Mouse (Mus musculus) brain, embryonic 18.5 days (tissue): Measurements from ENCODE around the gene Sp6.
A peak's percentile ranks its signal among the peaks of the same experiment; 100 is the strongest.

Experiments
- DNase-seq: peaks from one replicate; pipeline ENCODE4 v3.0.0-alpha.2; 2012; ENCODE audit warnings: low read depth, low spot score

Gene Sp6

GRCm38 (mm10) chr11:97021873-97022484 lies 8.8 kb downstream of the Sp6 start:
- no peak for DNase-seq

GRCm38 (mm10) chr11:97024977-97025376 lies 11.8 kb downstream of the Sp6 start:
- DNase-seq = no peak

DNA sequence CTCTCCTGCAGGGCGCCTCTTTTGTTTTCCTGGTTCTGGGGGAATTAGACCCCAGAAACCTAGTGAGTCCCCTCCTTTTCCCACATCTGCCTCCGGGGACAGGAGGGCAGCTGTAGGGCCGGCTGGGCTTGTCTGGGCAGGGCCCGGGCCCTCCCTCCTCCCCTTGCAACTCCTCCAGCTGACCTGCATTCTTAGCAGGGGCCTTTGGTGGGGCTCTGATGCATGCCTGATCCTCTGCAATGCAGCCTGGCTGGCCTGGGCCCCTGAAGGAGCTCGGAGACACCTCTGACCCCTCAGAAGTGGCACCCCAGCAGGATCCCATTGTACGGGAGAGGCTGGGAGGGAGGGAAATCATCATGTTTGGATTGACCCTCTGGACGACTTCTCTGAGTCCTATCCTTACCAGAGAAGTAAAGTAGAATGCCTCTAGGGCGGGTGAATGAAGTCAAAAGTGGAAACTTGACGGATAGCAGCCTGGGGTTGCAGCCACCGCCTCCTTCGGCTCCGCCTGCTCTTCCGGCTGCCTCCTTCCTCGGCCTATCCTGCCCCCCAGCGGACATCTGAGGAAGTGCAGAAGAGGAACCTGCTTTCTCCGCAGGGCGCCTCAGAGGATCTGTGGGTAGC lies 12.6 kb downstream of the Sp6 start:
- DNase-seq = no peak

GRCm38 (mm10) chr11:97029686-97030417 lies 16.7 kb downstream of the Sp6 start, which contains the start of gene Scrn2:
Gene Scrn2 (plus strand): TSS chr11:97029938.
- DNase-seq = no peak

- DNase-seq = no peak
These were observed 17.2 kb downstream of the Sp6 start for GRCm38 (mm10) chr11:97030426-97030825.

DNA sequence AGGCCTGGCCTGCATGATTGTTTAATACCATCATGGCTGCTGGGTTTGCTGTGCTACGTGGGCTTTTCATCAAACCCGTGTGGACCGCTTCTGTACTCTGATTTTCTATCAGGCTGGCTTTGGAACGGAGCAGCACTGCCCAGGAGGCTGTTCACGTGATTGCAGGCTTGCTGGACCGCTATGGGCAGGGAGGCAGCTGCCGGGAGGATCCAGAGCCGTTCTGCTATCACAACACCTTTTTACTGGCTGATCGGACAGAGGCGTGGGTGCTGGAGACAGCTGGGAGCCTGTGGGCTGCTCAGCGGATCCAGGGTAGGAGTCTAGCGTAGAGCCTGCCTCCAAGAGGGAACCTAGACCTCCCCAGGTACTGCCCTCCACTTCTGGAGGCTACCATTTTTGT lies 18.8 kb downstream of the Sp6 start:
- DNase-seq = no peak

DNA sequence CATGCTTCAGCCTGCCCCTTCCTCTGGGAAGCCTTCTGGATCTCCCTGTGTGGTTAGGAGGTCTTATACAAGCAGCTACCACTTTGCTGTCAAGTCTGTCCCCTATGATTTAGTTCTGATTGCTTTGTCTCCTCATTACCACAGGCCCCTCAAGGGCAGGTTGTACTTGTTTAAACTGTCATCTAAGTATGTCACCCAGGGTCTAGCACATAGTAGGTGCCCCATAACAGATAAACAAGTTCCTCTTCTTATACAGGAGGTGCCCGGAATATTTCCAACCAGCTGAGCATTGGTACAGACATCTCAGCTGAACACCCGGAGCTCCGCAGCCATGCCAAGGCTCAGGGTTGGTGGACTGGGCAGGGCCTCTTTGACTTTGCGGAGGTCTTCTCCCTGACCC lies 19.3 kb downstream of the Sp6 start:
- DNase-seq = no peak

DNA sequence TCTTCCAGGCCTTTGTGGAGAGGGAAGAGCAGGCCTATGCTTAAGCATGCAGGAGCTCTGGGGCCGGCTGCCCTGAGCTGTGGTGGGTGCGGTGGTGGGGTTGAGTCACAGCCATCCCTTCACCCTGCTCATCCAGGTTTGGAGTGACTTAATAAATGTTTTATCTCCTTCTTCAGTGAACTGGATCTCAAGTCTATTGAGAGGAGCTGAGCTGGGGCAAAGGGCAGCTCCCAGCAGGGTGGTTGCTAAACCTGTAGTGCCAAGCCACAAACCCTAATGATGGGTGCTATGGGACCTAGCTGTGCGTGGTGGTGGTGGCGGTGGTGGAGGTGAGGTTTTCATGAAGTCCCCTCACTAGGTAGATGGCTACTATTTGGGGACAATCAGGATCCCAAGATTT lies 20.6 kb downstream of the Sp6 start:
- no peak for DNase-seq

- DNase-seq = no peak
These were observed 22.9 kb downstream of the Sp6 start for GRCm38 (mm10) chr11:97036141-97036540.

DNA sequence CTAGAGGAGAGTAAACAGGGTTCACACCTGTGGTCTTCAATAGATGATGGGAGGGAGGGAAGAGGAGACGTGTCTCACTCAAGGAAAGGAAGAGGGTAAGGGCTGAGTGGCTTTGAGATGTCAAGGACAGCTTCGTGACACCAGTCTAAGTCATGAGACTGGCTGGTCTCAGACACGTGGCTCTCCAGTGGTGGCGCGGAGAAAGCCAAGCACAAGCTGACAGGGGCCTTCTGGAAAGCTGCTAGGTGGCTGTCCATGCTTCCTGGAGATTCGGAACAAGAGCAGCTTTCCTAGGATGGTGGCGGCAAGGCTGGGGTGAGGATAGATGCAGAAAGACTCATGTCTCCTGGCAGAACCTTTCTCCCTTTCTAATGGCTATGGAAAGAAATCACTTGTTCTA lies 25.7 kb downstream of the Sp6 start:
- no peak for DNase-seq

- no peak for DNase-seq
These were observed 27.3 kb downstream of the Sp6 start for GRCm38 (mm10) chr11:97040301-97041021.

- peak; percentile 92 for DNase-seq
These were observed 28.1 kb downstream of the Sp6 start, which contains the start of the genes Lrrc46 and Mrpl10 for GRCm38 (mm10) chr11:97041022-97041899. Gene Lrrc46 (minus strand): TSS chr11:97041407. Gene Mrpl10 (plus strand): TSS chr11:97041560.

DNA sequence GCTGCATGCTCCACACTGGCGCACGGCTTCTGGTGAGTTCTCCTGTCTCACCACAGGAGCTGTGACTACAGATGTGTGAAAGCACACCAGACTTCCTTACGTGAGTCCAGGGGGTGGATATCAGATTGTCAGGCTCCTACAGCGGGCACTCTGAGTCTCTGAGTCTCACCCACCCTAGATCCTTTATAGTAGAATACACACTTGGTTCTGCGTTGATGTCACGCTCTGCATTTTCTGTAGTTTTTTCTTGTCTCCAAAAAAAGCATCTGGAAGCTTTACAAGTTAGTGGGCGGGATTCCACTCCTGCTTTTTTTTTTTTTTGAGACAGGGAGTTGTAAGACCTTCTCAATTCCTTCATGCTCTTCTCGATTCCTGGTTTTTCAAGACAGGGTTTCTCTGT lies 31.7 kb downstream of the Sp6 start:
- DNase-seq = no peak

- DNase-seq = no peak
These were observed 32.7 kb downstream of the Sp6 start for GRCm38 (mm10) chr11:97045861-97046260.

DNA sequence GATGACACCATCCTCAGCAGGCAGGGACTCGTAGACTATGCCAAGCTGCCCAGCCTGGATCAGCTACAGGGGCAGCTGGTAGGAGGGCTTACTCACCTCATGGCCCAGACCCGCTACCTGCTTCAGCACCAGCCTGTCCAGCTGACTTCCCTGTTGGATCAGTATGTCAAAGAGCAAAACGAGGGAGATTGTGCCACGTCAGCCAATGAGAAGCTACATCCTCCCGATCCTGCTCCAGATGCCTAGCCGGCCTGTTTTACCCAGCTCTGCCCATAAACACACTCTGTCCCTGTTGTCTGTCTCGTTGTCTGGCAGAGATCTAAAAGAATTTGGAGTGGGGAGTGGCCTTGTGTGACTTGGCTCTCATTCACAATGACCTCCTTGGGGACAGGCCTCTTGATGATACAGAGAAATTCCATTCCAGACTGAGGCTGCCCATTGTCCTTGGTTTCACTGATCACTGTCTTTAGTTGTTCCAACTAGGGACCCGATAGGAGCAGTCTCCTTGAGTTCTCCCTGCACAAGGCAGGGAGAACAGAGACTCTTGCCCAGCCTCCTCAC lies 35.0 kb downstream of the Sp6 start:
- DNase-seq = no peak

DNA sequence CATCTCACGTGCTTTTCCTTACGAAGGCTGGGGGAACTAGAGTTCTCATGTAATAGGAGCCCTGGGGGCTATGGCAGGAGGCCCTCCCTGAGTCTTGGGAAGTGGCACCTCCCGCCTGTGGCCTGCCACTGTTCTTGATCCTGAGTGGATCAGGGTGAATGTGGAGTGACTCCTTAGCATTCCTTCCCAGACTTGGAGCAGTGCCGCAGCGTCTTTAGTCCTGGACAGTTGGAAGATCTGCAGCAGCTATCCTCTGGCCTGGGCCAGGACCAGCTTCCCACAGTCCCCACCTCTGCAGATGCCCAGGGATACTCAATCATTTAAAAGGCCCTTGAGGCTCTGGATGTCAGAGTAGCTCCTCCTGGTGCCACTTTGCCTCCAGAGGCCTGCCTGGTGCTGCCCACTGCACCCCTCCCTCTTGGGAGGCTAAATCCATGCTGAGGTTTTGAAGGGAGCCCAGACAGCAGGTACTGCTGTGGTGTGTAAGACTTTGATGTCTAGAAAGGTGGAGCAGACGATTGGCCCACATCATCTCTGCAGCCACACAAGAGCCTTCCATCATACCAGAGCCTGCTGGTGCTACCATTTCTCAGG lies 36.4 kb downstream of the Sp6 start:
- DNase-seq = no peak

GRCm38 (mm10) chr11:97050216-97050943 lies 37.2 kb downstream of the Sp6 start, which contains the start of gene Osbpl7:
Gene Osbpl7 (plus strand): TSS chr11:97050628.
- peak; percentile 66 for DNase-seq

DNA sequence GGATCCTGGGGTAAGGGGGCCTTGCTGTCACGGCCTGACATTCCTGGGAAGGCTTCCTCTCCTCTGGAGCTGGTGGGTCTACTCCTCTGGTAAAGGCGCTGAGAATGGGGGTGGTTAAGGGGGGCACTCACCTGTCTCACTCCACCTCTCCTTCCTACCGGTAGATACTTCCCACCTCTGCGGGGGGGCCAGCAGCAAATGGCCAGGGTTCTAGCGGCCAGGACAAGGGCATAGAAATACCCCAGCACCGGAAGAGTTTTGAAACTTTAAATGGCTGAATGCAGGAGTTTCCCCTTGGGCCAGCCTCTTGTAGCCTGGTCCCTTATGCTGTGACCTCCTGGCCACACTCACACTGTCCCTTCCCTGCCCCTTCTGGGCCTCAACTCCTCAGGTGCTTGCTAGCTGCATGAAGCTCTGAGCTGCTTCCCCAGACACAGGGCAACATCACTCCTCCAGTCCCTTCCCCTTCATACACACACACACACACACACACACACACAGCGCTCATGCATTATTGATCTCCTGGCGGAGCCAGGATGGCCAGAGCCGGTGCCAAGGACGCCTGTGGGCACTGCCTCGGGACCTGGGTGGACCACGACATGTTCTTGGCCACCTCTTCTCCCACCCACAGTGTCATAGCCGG lies 37.9 kb downstream of the Sp6 start:
- DNase-seq = no peak

GRCm38 (mm10) chr11:97052219-97052646 lies 39.0 kb downstream of the Sp6 start:
- DNase-seq = no peak
